Mouse (Mus musculus) liver, embryonic 14.5 days (tissue): ENCODE results near the gene Sik3. TPM values are rescaled to one million over a fixed set of nuclear protein-coding genes. Genes with fewer than 3 reads are reported as not detected.

ENCODE experiments used
- ATAC-seq: fragments of 200-750 bp; cut with Nextera tagmentation; 2 replicates; pipeline ENCODE4 v1.8.0; 2017; ENCODE audit warnings: moderate number of reproducible peaks, mild to moderate bottlenecking, moderate library complexity; ENCODE audit not compliant: insufficient read depth
- DNase-seq, 3 experiments: peaks; one replicate each; pipeline ENCODE4 v3.0.0-alpha.2; 2012 to 2013; ENCODE audit warnings: low read depth in 3 of 3, low spot score in 3 of 3
- H3K27ac ChIP-seq: fragments of 300-500 bp; sonication (generic); 2 replicates; pipeline ENCODE4 v1.5.1; 2014; ENCODE audit warnings: moderate library complexity, mild to moderate bottlenecking, control low read depth, inconsistent platforms
- H3K27me3 ChIP-seq: fragments of 300-500 bp; sonication (generic); 2 replicates; pipeline ENCODE4 v1.6.1; 2014; ENCODE audit warnings: mild to moderate bottlenecking, low read length, moderate library complexity; ENCODE audit not compliant: control insufficient read depth, insufficient read depth
- H3K36me3 ChIP-seq: fragments of 300-500 bp; sonication (generic); replicated peaks from 2 replicates; pipeline ENCODE4 v1.6.1; 2014; ENCODE audit warnings: low read depth; ENCODE audit not compliant: control insufficient read depth, insufficient read depth
- H3K4me1 ChIP-seq, 2 experiments: fragments of 200-500 bp in 1 of 2; fragments of 300-500 bp in 1 of 2; sonication (generic) in 1 of 2; replicated peaks; 2 replicates each; pipeline ENCODE4 v1.6.1; 2012 to 2014; ENCODE audit warnings: antibody characterized with exemption in 1 of 2, inconsistent platforms in 1 of 2, low read length in 1 of 2; ENCODE audit not compliant: control insufficient read depth in 2 of 2, insufficient read depth in 2 of 2
- H3K4me2 ChIP-seq: fragments of 300-500 bp; sonication (generic); 2 replicates; pipeline ENCODE4 v1.6.1; 2014; ENCODE audit warnings: low read depth, mild to moderate bottlenecking, control low read depth, moderate library complexity
- H3K4me3 ChIP-seq, 2 experiments: fragments of 200-500 bp in 1 of 2; fragments of 300-500 bp in 1 of 2; sonication (generic) in 1 of 2; 2 replicates each; pipeline ENCODE4 v1.5.1; 2012 to 2014; ENCODE audit warnings: low read depth in 2 of 2, low read length in 2 of 2, mild to moderate bottlenecking in 2 of 2, control low read depth in 1 of 2, inconsistent platforms in 1 of 2, moderate library complexity in 1 of 2; ENCODE audit not compliant: insufficient read depth in 1 of 2
- H3K9ac ChIP-seq: fragments of 300-500 bp; sonication (generic); replicated peaks from 2 replicates; pipeline ENCODE4 v1.6.1; 2014; ENCODE audit warnings: mild to moderate bottlenecking, control low read depth, moderate library complexity
- H3K9me3 ChIP-seq: fragments of 300-500 bp; sonication (generic); 2 replicates; pipeline ENCODE4 v1.6.1; 2016; ENCODE audit warnings: low read length, mixed read lengths; ENCODE audit not compliant: control insufficient read depth
- CTCF ChIP-seq: IDR thresholded peaks from 2 replicates; pipeline ENCODE4 v1.5.1; 2016; ENCODE audit warnings: antibody characterized with exemption, low read depth, control low read depth
- EP300 ChIP-seq: IDR thresholded peaks from 2 replicates; pipeline ENCODE4 v1.6.1; 2016; ENCODE audit warnings: antibody characterized with exemption, low read depth
- WGBS: fragments of 180-500 bp; shearing (Covaris S2); extraction: QIAGEN DNeasy Blood & Tissue Kit; methylation state at CpG from one replicate; pipeline ENCODE4 v1.1.7; 2014; ENCODE audit not compliant: insufficient replicate concordance; 5-methylcytosine and 5-hydroxymethylcytosine counted together
- polyA plus RNA-seq, 2 experiments: library from polyadenylated mRNA; depleted of rRNA in 1 of 2; stranded (reverse) in 1 of 2; unstranded in 1 of 2; fragments of >200 nt; fragmentation: Nextera tagmentation in 1 of 2; extraction: Ambion mirVana in 1 of 2; gene quantifications; 2 replicates each; pipeline versions ENCODE4 v1.2.1 to v1.2.3; 2012 to 2014

Sik3 gene
- polyA plus RNA-seq, 2 experiments = 2.1 to 3.0 TPM

DNA sequence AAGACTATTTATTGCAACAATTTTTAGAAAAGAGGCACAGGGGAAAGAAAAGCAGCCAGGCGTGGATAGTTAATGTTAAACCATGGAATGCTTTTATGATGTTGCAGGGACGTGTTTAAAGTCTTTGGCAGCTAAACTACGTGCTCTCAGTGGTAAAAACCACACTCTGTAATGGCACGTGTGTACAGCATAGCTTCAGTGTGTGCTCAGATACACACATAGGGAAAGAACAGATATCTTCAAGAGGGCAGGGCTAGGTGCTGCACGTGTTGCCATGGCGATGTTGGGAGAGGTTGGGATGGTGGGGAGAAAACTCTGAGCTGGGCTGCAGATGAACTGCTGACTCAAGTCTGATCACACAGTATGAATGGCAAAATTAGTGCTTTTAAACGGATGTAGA is 90.5 kb downstream of the Sik3 start:
- TF ChIP-seq CTCF (no peak), EP300 (no peak)
- no peak for DNase-seq

DNA sequence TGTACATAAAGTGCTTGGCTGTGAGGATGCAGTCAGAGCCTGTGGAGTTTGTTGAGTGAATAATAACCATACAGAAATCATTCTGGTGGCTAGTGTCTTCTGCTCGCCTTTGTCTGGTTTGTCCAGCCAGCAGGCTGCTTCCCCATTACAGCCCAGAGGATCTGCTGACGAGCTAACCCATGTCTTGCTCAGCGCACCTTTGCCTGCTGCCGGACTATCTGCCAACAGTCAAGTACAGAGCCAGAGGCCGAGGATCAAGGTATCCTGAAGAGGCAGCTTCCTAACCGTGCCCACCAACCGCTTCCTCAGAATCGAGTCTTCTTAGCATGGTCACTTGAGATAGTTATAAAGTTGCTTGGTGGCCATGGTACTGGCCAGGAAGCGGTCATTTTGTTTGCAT is 93.5 kb downstream of the Sik3 start:
- ATAC-seq = no peak
- TF ChIP-seq CTCF (no peak), EP300 (no peak)
- H3K27me3 ChIP-seq = no peaks in the 10 kb centered on the region
- no peaks in the 10 kb centered on the region for H3K36me3 ChIP-seq
- H3K4me1 ChIP-seq = peaks cover 5 to 12% of the 10 kb centered on the region in 2 experiments
- no peak overlapping the region for H3K4me3 ChIP-seq
- DNase-seq = no peak
- WGBS = 61% methylated on average over 9 of the region's 9 CpGs
- H3K9ac ChIP-seq = no peak overlapping the region
- no peaks in the 10 kb centered on the region for H3K9me3 ChIP-seq
- no peak overlapping the region for H3K4me2 ChIP-seq
- no peak overlapping the region for H3K27ac ChIP-seq

More for the DNA sequence above, 90.5 kb downstream of the Sik3 start:
- no peak for ATAC-seq
- H3K9ac ChIP-seq = no peak overlapping the region
- no peak overlapping the region for H3K4me2 ChIP-seq
- 61% methylated on average over 7 of the region's 7 CpGs for WGBS
- no peaks in the 10 kb centered on the region for H3K9me3 ChIP-seq
- H3K36me3 ChIP-seq = no peaks in the 10 kb centered on the region
- no peaks in the 10 kb centered on the region for H3K27me3 ChIP-seq
- no peak overlapping the region for H3K4me3 ChIP-seq
- peaks cover 8 to 10% of the 10 kb centered on the region in 2 experiments; a peak in 3 of 4 replicates for H3K4me1 ChIP-seq
- H3K27ac ChIP-seq = no peak overlapping the region

DNA sequence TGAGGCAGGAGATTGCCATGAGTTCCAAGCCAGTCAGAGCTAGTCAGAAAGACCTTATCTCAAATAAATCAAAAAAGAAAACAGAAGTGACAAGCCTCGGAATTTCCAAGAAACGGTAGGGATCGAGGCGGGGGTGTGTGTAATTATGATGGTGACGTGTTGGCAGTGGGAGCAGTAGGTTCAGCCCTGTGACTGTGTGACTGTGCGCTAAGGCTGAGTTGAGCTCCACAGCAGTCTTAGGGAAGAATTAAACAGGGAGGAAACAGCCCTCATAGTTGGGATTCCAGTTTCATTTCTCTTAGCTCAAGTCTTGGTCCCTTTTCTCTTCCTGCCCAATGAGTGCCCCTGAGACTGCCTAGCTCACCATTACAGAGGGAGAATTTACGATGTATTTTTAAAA is 98.0 kb downstream of the Sik3 start:
- TF ChIP-seq CTCF = no peak
- no peak for TF ChIP-seq EP300
- 0 out of 2 replicates have a peak, but pooled peaks have one; percentile 15 for ATAC-seq
- H3K9me3 ChIP-seq = no peaks in the 10 kb centered on the region

DNA sequence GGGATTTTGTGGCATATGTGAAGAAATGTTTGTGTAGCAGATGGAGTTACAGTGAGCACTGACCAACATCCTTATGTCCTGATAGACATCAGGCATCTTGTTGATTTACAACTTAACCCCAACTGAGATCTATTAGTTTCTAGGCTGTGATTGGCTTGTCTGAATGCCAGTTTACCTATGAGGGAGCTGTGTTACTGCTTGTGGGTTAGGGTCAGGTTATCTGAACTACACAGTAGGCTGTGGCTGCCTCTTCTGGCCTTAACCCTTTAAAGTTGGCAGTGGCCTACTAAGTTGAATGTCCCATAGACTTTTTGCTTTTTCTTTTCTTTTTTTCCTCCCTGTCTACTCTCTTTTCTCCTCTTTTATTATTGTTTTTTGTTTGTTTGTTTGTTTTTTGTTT is 98.7 kb downstream of the Sik3 start:
- TF ChIP-seq EP300 = no peak
- TF ChIP-seq CTCF = no peak
- DNase-seq (no peak), ATAC-seq (peak; percentile 37; the same call in 1 of the 2 replicates)
- Histone ChIP-seq H3K4me3 (no peak overlapping the region), H3K27me3 (no peaks in the 10 kb centered on the region), H3K36me3 (no peaks in the 10 kb centered on the region), H3K9me3 (no peaks in the 10 kb centered on the region), H3K4me2 (no peak overlapping the region), H3K27ac (no peak overlapping the region), H3K4me1 (peaks cover 12 to 25% of the 10 kb centered on the region in 2 experiments), H3K9ac (no peak overlapping the region)

More for the DNA sequence above, 98.0 kb downstream of the Sik3 start:
- Histone ChIP-seq H3K4me3 (no peak overlapping the region), H3K36me3 (no peaks in the 10 kb centered on the region), H3K27ac (no peak overlapping the region), H3K9ac (no peak overlapping the region), H3K4me2 (peak overlapping the region; percentile 21; the same call in 1 of the 2 replicates), H3K27me3 (no peaks in the 10 kb centered on the region), H3K4me1 (peaks cover 12 to 25% of the 10 kb centered on the region in 2 experiments)
- WGBS = 12% methylated on average over 7 of the region's 7 CpGs
- DNase-seq = peak in 1 of 3 experiments; percentile 24

DNA sequence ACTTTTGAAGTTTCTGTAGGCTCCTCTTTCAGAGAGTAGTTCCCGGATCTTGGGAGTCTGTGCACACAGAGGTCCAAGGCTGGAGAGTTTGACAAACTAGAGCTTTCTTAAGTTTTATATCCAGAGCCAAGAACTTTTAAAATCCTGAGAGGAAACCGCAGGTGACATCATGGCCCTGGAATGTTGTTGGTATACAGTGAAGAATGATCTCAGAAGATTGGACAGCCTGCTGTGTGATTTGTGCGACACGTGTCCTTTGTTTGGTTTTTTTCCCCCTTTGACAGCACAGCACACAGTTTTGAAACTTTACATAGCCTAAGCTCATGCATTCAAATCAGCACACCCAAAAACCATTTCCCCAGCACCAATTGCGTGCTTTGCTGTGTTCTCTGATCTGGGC is 99.6 kb downstream of the Sik3 start:
- no peak for ATAC-seq

More for the DNA sequence above, 99.6 kb downstream of the Sik3 start:
- no peak overlapping the region for H3K27ac ChIP-seq
- no peaks in the 10 kb centered on the region for H3K36me3 ChIP-seq
- no peaks in the 10 kb centered on the region for H3K27me3 ChIP-seq
- DNase-seq = no peak
- no peak overlapping the region for H3K9ac ChIP-seq
- whole genome bisulfite sequencing = 53% methylated on average over 5 of the region's 5 CpGs
- no peaks in the 10 kb centered on the region for H3K9me3 ChIP-seq
- peaks cover 12 to 25% of the 10 kb centered on the region in 2 experiments for H3K4me1 ChIP-seq
- no peak overlapping the region for H3K4me3 ChIP-seq
- no peak overlapping the region for H3K4me2 ChIP-seq
- TF ChIP-seq EP300 = no peak
- no peak for TF ChIP-seq CTCF
